ENCODE assay signal across 15 mouse cellular contexts in genomic region chr10:108596162-108596927, GRCm38 (mm10).
DNase-seq lines count a peak whose midpoint lies in the region; ATAC-seq and TF ChIP-seq lines count a peak whose summit lies in the region.
"Had no signal": no experiment of that assay in that cellular context is flagged by ENCODE, and none has a peak within 500 bp of the region (broad histone marks: within the 10 kb centered on the region; RNA-seq: fewer than 3 reads in every experiment).

No protein-coding gene starts in this region.

- peak; percentile 13; the same call in 1 of the 2 replicates for ATAC-seq in frontal cortex, adult (ENCODE audit: low TSS enrichment)
- ATAC-seq in intestine, embryonic 14.5 days (replicated peaks; ENCODE audit: low FRiP score, low TSS enrichment, low read depth), result no peak
- ATAC-seq in intestine, postnatal 0 days, result no peak
- ATAC-seq in liver, embryonic 16.5 days (ENCODE audit: low read depth), result peak; percentile 77
- ATAC-seq in CD4-positive, CD25-positive, alpha-beta regulatory T cell, adult 4 months, result no peak
- ATAC-seq: midbrain, embryonic 13.5 days had no signal

- peaks cover 8% of the 10 kb centered on the region for H3K9me3 ChIP-seq in intestine, embryonic 14.5 days (ENCODE audit: control insufficient read depth, low read length)
- no peaks in the 10 kb centered on the region; the same call in 1 of the 2 replicates for H3K9me3 ChIP-seq in intestine, postnatal 0 days (ENCODE audit: control insufficient read depth)
- H3K9me3 ChIP-seq in liver, embryonic 16.5 days (replicated peaks; ENCODE audit: control insufficient read depth, low read length), result peaks cover 5% of the 10 kb centered on the region; the same call in 1 of the 2 replicates

- no peak for DNase-seq in frontal cortex, postnatal 36 days (ENCODE audit: low spot score in 2 of 2)
- no peak for DNase-seq in intestine, embryonic 14.5 days (ENCODE audit: low spot score)
- peak; percentile 33 for DNase-seq in c-Kit-negative CD71-positive TER-119-positive erythroid progenitor cells, embryonic 14.5 days (ENCODE audit: low read depth, low spot score)
- DNase-seq in thymus, postnatal 25 days, result no peak
- DNase-seq: adrenal gland, postnatal 10 days; cerebellum, postnatal 14 days; kidney, postnatal 14 days; layer of hippocampus, postnatal 36 days; thymus, postnatal 36 days had no signal

- H3K4me1 ChIP-seq in intestine, embryonic 14.5 days (replicated peaks; ENCODE audit: control insufficient read depth, insufficient read depth, low read length), result peaks cover 4% of the 10 kb centered on the region
- H3K4me1 ChIP-seq in intestine, postnatal 0 days (replicated peaks; ENCODE audit: control insufficient read depth, insufficient read depth, low read length), result no peaks in the 10 kb centered on the region
- peaks cover 10% of the 10 kb centered on the region for H3K4me1 ChIP-seq in liver, embryonic 16.5 days (ENCODE audit: control insufficient read depth, low read depth, low read length)

- WGBS in intestine, embryonic 14.5 days, result 30% methylated on average over 11 of the region's 11 CpGs
- WGBS in intestine, postnatal 0 days, result 24% methylated on average over 11 of the region's 11 CpGs
- WGBS in liver, embryonic 16.5 days (ENCODE audit: insufficient replicate concordance), result 24% methylated on average over 11 of the region's 11 CpGs

- TF ChIP-seq CTCF in intestine, postnatal 0 days (IDR thresholded peaks at IDR 0.05; ENCODE audit: low read depth), result no peak

- no peaks in the 10 kb centered on the region for H3K27me3 ChIP-seq in intestine, embryonic 14.5 days (replicated peaks; ENCODE audit: control insufficient read depth, insufficient read depth, low read length)
- no peaks in the 10 kb centered on the region for H3K27me3 ChIP-seq in intestine, postnatal 0 days (replicated peaks; ENCODE audit: control insufficient read depth, insufficient read depth, low read length)
- no peaks in the 10 kb centered on the region for H3K27me3 ChIP-seq in liver, embryonic 16.5 days (ENCODE audit: control insufficient read depth, insufficient read depth, low read depth, low read length)
- H3K27me3 ChIP-seq: midbrain, embryonic 13.5 days had no signal

- peak overlapping the region; percentile 31 for H3K4me2 ChIP-seq in intestine, embryonic 14.5 days (ENCODE audit: low read length)
- H3K4me2 ChIP-seq in intestine, postnatal 0 days (replicated peaks; ENCODE audit: low read depth), result no peak overlapping the region; the same call in 1 of the 2 replicates
- H3K4me2 ChIP-seq in liver, embryonic 16.5 days (ENCODE audit: low read depth, low read length), result peak overlapping the region; percentile 35
- H3K4me2 ChIP-seq: midbrain, embryonic 13.5 days had no signal

- no peak overlapping the region for H3K27ac ChIP-seq in intestine, embryonic 14.5 days (ENCODE audit: low read depth)
- no peak overlapping the region for H3K27ac ChIP-seq in intestine, postnatal 0 days (ENCODE audit: low read depth, low read length)
- H3K27ac ChIP-seq in liver, embryonic 16.5 days (ENCODE audit: low read length), result peak overlapping the region; percentile 17; the same call in 1 of the 2 replicates
- H3K27ac ChIP-seq: embryonic facial prominence, embryonic 10.5 days; midbrain, embryonic 13.5 days had no signal

- no peak overlapping the region for H3K9ac ChIP-seq in intestine, embryonic 14.5 days (ENCODE audit: low read length)
- no peak overlapping the region for H3K9ac ChIP-seq in intestine, postnatal 0 days (ENCODE audit: low read depth, low read length)
- no peak overlapping the region for H3K9ac ChIP-seq in liver, embryonic 16.5 days (ENCODE audit: low read depth, low read length)
- H3K9ac ChIP-seq: midbrain, embryonic 13.5 days had no signal

- no peaks in the 10 kb centered on the region for H3K36me3 ChIP-seq in intestine, embryonic 14.5 days (ENCODE audit: control insufficient read depth, insufficient read depth, low read length)
- H3K36me3 ChIP-seq in intestine, postnatal 0 days (ENCODE audit: control insufficient read depth, insufficient read depth), result no peaks in the 10 kb centered on the region
- no peaks in the 10 kb centered on the region for H3K36me3 ChIP-seq in liver, embryonic 16.5 days (ENCODE audit: control insufficient read depth, insufficient read depth)

- no peak overlapping the region for H3K4me3 ChIP-seq in intestine, embryonic 14.5 days (ENCODE audit: low read depth, low read length)
- H3K4me3 ChIP-seq in intestine, postnatal 0 days (ENCODE audit: low read depth, low read length), result no peak overlapping the region
- no peak overlapping the region for H3K4me3 ChIP-seq in liver, embryonic 16.5 days (ENCODE audit: low read depth, low read length)
- H3K4me3 ChIP-seq: embryonic facial prominence, embryonic 10.5 days; midbrain, embryonic 13.5 days had no signal

Comparison
In these comparisons a context has a peak if more than half of its experiments do, and no peak if none do; other contexts are left out.
1. ATAC-seq: peak in frontal cortex, adult (single experiment) and liver, embryonic 16.5 days (single experiment); none in intestine, embryonic 14.5 days (single experiment), intestine, postnatal 0 days (single experiment) and CD4-positive, CD25-positive, alpha-beta regulatory T cell, adult 4 months (single experiment).